Mouse (Mus musculus): ENCODE data around the gene Heatr6.

The Heatr6 gene

GRCm38 (mm10) chr11:83802166-83802565 lies 48.7 kb downstream of the Heatr6 start:
- DNase-seq (ENCODE audit: low read depth) = no peak

- no peak for DNase-seq (ENCODE audit: low read depth)
These were observed 49.1 kb downstream of the Heatr6 start for GRCm38 (mm10) chr11:83802581-83802980.

DNA sequence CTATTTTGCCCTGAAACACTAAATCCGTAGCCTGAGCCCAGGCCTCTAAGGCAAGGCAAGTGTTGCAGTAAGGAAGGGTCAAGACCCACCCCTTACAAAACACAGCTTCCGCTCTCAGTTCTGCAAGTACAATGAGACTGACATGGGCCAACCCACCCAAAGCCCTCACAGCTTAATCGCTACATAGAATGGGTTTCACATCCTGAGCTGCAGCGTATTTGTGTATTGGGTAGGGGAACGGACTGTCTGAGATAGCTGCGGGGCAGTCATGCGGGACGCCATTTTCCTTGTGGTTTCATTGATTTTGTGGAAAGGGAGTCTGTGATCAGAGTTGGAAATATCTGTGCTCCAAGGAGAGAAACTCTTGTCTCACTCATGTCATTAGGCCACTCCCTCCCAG lies 56.9 kb downstream of the Heatr6 start:
- DNase-seq (ENCODE audit: low read depth) = no peak

- DNase-seq (ENCODE audit: low read depth) = no peak
These were observed 61.7 kb downstream of the Heatr6 start for GRCm38 (mm10) chr11:83815191-83815590.

DNA sequence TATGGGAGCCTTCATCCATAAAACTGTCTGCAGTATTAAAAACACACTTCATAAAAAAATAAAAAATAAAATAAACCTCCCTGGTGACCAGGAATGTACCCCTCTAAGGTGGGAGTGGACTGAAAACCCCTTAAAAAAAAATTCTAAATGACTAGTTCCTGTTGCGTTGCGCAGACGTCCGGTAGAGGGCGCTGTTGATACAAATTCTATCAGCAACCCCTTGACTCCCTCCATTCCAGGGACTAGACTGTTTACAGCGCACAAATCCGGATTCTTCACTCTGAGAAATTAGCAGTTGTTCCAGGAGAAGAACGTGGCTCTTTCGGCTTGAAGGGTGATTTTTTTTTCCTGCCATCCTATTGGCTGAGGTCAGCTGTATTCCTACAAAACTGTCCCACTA lies 62.1 kb downstream of the Heatr6 start:
- peak; percentile 32 for DNase-seq (ENCODE audit: low read depth)

DNA sequence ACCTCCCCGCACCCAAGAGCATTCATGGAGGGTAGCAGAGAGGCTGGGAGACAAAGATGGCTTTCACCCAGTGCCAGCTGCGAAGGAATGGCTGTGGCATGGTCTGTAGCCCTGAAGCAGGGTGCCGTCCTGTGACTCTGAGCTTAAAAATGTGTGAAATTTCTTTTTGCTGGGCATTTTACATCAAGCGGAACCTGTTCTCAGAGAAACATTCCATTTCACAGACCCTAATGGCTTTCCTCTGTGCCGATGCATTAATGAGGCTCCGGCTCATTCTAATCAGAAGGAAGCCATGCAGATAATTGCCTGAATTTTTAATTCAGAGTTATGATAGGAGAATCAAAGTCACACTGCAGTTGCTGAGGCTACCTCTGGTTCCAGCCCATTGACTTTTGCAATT lies 63.6 kb downstream of the Heatr6 start:
- DNase-seq (ENCODE audit: low read depth) = no peak

DNA sequence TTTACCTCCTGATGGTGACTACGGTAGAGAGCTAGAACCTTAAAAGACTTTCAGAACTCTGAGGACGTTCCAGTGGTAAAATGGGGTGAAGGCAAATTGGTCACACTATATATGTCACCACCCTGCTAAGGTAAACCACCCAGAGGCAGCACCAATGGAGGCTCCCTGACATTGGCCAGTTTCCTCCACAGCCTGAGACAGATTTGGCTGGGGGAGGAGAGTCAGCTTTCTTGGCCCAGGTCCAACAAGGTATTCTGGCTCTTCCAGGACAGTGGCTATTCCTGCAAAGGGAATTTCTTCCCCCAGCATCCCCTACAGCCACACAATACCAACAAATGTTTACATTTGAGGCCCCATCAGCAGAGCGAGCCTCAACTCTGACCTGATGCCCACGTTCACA lies 64.5 kb downstream of the Heatr6 start:
- DNase-seq (ENCODE audit: low read depth) = no peak

DNA sequence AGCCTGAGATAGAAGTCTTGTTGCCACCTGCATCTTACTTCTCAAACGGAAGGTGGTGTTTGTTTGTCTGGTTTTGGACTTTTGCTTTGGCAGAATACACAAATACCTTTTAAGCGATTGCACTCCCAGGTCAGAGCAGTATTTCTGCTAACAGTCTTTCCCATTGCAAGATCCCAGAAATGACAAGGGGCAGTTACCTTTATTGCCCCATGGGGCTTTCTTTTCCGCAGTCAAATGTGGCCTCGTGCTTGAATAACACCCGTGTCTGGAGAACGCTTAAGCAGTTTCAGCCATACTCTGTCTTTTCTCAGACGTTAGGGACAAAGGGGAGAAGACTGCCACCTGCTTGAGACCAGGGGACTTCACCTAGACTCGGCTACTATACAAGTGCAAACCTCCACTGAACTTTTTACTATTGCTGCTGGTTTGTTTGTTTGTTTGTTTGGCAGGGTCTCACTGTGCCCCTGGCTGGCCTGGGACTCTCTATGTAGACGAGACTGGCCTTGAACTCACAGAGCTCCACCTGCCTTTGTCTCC lies 65.2 kb downstream of the Heatr6 start:
- DNase-seq (ENCODE audit: low read depth) = no peak

DNA sequence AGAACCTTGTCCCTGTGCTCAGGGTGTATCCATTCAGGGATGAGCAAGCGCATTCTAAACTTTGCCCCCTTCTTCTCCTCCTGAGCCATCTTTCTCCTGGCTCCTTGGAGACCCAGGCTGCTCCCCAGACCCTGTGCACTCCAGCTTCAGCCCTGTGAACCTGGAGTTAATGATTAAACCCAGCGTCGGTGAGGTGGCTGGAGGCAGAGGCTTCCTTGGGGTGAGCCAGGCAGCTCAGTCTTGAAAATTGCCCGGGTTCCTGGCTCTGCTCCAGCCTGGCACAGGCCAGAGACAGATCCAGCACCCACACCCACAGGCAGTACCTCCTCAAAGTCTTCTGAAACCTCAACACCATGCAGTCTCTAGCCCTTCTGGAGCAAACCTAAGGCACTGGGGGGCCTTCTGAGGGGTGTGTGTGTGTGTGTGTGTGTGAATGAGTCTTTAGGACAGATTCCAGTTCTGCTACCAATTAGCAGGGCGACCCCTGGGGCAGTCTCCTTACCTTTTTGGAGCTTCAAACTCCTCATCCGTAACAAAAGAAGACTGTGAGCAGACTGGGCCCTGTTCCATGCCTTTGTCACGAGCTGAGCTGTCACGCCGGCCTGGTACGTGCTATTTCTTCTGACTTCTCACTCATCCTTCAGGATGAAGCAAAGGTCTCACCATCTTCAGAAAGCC lies 66.4 kb downstream of the Heatr6 start:
- DNase-seq (ENCODE audit: low read depth) = no peak

DNA sequence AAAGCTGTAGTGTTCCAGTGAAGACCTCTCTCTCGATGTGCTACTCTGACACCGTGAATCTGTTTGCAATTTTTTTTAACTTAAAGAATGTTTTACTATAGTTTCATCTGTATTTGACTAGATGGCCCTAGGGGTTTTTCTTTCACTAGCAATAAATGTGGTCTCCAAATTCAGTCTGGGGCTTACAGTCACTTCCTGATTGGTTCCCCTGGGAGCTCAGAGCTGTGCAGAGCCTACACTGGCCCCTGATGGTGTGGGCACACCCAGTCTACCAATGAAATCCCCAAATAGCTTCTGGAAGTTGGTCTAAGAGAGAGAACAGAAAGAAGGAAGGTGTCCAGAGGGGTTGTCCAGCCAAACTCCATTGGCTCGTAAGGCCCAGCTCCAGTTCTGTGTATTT lies 72.6 kb downstream of the Heatr6 start:
- DNase-seq (ENCODE audit: low read depth) = no peak

DNA sequence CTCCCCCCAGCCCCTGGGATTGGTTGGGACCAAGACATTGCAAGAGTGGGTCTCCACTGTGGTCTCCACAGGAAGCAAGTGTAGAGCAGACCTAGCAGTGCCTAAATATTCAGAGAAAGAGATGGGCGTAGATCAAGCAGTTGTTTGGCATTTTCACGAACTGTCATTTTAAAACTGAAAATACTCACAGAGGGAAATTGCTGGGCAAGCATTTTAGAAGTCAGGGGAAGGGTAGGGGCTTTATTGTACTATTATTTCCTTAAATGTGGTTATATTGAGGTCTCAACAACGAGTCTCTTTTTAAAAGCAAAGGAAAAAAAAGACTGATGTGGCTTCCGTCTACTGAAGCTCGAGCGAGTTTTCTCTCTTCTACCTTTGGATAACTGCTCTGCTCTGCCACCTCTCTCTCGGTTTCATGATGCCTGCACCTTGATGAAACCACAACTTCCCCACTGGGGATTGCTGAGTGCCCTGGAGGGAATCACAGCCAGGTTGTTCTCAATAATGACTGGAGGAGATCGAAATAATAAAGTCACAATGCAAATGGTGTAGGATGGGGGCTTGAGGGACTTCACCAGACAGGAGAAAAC lies 75.2 kb downstream of the Heatr6 start:
- DNase-seq (ENCODE audit: low read depth) = no peak

DNA sequence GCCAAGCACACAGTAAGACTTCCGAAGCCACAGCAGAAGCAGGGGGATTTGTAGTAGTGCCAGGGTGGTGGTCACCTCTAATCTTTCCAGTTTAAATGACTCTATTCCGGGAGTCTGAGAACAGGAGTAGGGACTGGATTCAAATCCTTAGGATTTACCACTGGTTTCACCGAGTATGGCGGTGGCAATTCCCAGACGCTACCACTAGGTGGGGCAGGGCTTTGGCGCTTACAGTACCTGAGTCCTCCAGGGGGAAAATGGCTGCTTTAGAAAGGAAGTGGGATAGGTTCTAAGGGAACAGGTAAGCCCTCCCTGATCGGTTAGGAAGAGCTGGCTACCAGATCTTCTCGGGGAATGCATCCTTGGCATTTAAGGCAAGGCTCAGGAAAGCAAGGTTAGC lies 78.9 kb downstream of the Heatr6 start:
- DNase-seq (ENCODE audit: low read depth) = peak; percentile 34
